Mouse (Mus musculus) olfactory bulb, adult 2 months (tissue): ENCODE measurements at regions not wholly inside any gene's neighbourhood (a gene's known extent, or its start where the extent isn't known, plus 50 kb on each side); places are given as distances from the start of the nearest gene placed in this dataset.

ENCODE experiments used
- H3K27ac ChIP-seq: fragments of 200-500 bp; 2 replicates; pipeline ENCODE4 v1.5.1; 2012; ENCODE audit warnings: low read depth, low read length; ENCODE audit not compliant: insufficient read depth
- H3K4me1 ChIP-seq: fragments of 200-500 bp; 2 replicates; pipeline ENCODE4 v1.6.1; 2012; ENCODE audit warnings: low read length; ENCODE audit not compliant: control insufficient read depth, insufficient read depth
- H3K4me3 ChIP-seq: fragments of 200-500 bp; 2 replicates; pipeline ENCODE4 v1.5.1; 2012; ENCODE audit warnings: mild to moderate bottlenecking, low read depth, low read length, moderate library complexity; ENCODE audit not compliant: insufficient read depth
- CTCF ChIP-seq: fragments of 200-500 bp; IDR thresholded peaks from 2 replicates; pipeline ENCODE4 v1.5.1; 2012; ENCODE audit warnings: low read depth, mild to moderate bottlenecking, low read length, moderate library complexity; ENCODE audit not compliant: insufficient read depth
- POLR2A ChIP-seq: fragments of 200-500 bp; IDR thresholded peaks from 2 replicates; pipeline ENCODE4 v1.6.1; 2012; ENCODE audit warnings: mild to moderate bottlenecking, low read depth, low read length, moderate library complexity; ENCODE audit not compliant: insufficient read depth
- WGBS: fragments of 180-500 bp; shearing (Covaris S2); methylation state at CpG from one replicate; pipeline ENCODE4 v1.1.7; 2018; 5-methylcytosine and 5-hydroxymethylcytosine counted together

DNA sequence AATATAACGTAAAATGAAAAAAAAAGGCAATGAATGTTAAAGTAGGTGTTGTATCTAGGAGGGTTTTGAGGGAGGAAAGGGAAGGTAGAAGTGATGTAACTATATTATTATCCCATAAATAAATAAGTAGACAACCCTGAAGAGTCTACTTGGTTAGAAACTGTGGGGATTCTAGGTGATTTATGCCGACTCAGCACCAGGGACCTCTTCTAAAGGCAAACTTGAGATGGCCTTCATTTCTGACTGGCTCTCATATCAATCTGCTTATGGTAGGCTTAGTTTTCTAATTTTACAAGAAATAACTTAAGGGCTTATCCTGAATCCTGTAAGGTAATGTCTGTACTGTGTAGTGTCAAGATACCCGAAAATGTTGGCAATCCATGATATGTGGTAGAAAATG, 263.0 kb upstream of the Ptbp2 start:
- no peak for TF ChIP-seq POLR2A
- no peak for TF ChIP-seq CTCF
- no peak overlapping the region for H3K27ac ChIP-seq
- H3K4me3 ChIP-seq: no peak overlapping the region
- H3K4me1 ChIP-seq: no peaks in the 10 kb centered on the region
- WGBS: 98% methylated on average over 3 of the region's 3 CpGs

DNA sequence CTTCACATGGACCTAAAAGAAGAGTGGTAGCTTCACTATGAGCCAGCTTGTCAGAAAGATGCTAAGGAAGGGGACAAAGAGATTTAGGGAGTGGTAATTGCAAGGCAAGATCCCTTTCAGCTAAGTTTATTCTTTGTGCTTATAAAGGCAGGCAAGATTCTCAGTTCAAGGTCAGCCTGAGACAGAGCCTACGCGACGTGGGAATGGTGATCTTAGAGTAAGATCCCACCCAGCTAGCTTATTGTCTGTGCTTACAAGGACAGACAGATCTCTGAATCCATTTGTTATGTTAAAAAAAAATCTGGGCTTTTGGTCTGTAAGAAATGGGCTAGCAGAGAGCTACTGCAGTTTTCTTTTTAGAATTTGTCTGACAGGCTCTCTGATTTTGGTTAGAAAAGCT, 253.3 kb upstream of the Ptbp2 start:
- no peak overlapping the region for H3K4me3 ChIP-seq
- WGBS: 97% methylated on average over 3 of the region's 3 CpGs
- TF ChIP-seq CTCF (no peak), POLR2A (no peak)
- H3K27ac ChIP-seq: no peak overlapping the region
- H3K4me1 ChIP-seq: no peaks in the 10 kb centered on the region

DNA sequence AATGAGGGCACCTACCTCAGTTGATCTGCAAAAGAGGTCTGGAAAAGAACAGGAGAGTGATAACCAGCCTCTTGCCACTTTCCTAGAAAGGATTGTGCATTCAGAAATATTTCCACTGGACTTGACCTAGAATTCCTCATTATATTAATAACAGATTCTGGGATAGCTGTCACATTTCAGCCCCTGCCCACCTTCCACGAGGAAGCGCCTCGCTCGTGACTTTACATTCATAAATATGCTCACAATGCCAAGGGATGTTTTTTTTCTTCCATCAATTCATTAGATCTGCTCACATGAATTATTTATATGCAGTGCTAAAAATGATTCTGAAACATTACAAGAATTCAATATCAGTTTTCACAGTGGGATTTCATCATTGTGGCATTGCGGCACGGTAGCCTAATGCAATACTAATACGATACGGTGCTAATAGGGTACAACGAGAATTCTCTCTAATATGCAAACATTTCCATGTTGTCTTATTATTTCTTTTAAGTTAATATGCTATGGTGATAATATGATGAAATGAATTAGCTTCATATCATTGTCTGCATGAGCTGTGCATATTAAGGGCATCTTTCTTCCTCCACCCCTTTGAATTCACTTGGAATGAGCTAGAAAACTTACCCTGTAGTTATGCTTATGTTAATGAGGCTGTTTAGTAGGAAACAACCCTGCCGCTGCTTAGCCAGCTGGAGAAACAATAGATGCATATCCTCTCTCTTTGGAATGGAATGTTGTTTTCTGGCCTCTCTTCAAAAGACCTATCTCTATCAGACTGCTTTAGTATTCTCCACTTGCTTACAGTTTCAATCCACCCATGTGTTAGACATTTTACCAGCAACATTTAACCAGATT, 235.8 kb upstream of the Ptbp2 start:
- WGBS: 50% methylated on average over 10 of the region's 10 CpGs
- TF ChIP-seq POLR2A (no peak), CTCF (no peak)
- Histone ChIP-seq H3K27ac (no peak overlapping the region), H3K4me3 (no peak overlapping the region), H3K4me1 (no peaks in the 10 kb centered on the region)

DNA sequence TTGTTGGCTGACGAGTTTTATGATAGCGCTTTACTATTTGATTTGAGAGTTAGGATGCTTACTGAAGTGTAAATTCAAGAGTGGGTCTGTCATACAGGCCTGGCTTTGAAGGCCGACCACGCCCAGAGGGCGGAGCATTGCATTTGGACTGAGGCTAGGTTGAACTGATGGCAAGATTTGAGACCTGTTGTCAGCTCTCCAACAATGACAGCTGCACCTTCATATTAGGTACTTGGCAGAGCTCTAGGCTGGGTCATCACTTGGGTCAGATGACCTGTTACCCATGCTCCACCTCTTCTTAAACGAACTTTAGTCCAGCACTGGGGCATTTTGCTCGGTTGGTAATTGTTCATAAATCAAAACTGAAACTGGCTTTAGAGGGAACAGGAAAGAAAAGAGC, 231.1 kb upstream of the Ptbp2 start:
- Histone ChIP-seq H3K27ac (no peak overlapping the region), H3K4me3 (no peak overlapping the region), H3K4me1 (no peaks in the 10 kb centered on the region)
- TF ChIP-seq CTCF (no peak), POLR2A (no peak)
- WGBS: 90% methylated on average over 7 of the region's 7 CpGs

DNA sequence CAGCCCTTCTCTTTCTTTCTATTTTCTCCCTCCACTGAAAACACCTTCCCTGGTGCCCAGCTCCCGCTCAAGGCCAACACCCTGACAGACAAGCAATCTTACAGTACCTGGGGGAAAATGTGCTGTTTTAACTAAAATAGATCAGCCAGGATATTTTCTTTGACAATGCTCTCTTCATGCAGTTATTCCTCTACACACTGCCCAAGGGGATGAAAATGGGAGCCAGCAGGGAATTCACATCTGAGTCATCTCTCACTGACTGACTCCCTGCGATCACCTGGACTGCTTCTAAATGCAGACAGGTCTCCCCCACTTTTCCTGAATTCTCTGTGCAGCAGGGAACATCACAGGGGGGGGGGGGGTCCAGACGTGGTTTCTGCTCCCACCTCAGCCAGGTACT, 227.6 kb upstream of the Ptbp2 start:
- Histone ChIP-seq H3K4me1 (no peaks in the 10 kb centered on the region), H3K4me3 (no peak overlapping the region), H3K27ac (no peak overlapping the region)
- no peak for TF ChIP-seq CTCF
- 35% methylated on average over 3 of the region's 3 CpGs for WGBS

DNA sequence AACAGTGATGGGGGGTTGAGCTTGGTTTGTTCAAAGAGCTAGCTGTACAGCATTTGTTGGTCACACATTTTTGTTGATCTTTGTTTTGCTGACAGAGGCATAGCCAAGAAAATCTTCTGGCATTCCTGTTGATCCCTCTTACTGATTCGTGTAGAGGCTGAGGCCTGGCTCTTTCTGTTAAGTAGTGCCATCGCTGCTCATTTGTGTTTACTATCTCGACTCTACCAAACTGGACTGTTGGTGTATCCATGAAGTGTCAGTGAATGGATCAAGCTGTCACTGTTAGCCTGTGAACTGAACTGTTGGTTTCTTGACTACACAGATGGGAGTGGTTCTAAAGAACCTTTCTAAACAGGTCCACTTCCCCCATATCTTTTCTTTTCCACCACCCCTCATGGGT, 223.8 kb upstream of the Ptbp2 start:
- TF ChIP-seq POLR2A: no peak
- no peak for TF ChIP-seq CTCF
- Histone ChIP-seq H3K4me1 (no peaks in the 10 kb centered on the region), H3K4me3 (no peak overlapping the region), H3K27ac (no peak overlapping the region)
- 91% methylated on average over 3 of the region's 3 CpGs for WGBS

DNA sequence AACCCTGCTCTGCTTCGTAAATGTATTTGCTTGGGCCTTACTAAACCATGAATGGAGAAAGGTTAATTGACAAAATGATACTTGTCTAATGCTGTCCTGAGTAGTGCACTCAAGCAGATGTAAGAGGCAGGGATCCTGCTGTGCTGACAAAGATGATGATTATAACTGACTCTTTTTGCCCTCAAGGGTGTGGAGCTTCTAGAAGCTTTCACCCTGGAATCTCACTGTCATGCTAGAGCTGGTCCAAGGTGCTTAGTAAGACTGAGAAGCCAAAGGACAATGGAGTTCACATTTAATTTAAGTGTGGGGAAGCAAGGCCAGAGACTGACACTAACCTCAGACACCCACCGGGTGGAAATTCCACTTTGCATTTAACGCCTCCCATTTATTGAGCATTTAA, 220.3 kb upstream of the Ptbp2 start:
- 89% methylated on average over 3 of the region's 3 CpGs for WGBS
- Histone ChIP-seq H3K4me1 (no peaks in the 10 kb centered on the region), H3K27ac (no peak overlapping the region), H3K4me3 (no peak overlapping the region)
- TF ChIP-seq CTCF: no peak

DNA sequence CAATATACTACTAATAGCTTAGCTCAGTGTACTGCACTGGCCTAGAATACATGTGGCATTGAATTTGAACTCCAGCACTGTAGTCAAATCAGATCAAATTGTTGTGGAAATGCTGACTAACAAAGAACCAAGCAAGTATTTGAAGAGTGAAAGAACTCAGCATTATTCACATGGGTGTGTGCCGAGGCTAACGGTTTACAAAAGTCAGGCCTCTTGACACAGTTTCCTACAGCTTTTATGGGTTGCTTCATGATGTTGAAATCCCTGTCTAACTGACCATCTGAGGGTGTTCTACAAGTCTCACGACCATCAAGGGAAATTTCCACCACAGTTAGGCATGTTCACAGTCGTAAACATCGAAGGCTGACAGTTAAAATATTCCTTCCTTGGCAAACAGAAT, 216.0 kb upstream of the Ptbp2 start:
- WGBS: 93% methylated on average over 5 of the region's 5 CpGs
- TF ChIP-seq CTCF (no peak), POLR2A (no peak)

DNA sequence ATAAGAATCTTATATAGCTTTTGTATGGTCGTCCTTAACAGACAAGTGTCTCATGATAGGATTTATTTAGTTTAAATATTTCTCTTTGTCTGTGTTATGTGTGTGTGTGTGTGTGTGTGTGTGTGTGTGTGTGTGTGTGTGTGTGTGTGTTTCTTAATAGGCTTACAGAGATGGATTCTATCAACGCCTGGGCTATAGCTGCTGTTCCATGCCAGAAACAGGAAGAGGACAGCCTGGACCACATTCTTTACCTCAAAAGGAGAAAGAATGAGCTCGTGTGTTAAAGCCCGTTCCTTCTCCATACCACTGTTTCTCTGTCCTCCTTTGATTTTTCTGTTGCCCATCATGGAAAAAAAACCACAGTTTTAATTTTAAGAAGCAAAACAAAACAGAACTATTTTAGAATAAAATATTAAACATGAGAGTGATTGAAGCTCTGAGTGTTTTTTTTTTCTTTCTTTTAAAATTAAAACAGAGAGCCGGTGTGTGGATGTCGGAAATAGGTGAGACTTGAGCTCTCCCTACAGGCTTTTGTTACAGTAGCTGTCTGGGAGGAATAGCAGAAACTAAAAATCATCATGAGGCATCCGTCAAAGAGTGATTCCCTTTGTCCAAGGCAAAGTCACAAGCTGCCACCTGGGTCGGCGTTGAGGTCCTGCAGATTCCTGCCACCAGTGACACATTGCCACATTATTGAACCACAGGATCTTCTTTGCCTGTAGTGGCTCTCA, 212.2 kb upstream of the Ptbp2 start:
- Histone ChIP-seq H3K27ac (no peak overlapping the region), H3K4me3 (no peak overlapping the region), H3K4me1 (no peaks in the 10 kb centered on the region)
- 68% methylated on average over 9 of the region's 9 CpGs for WGBS
- no peak for TF ChIP-seq CTCF
- TF ChIP-seq POLR2A: no peak

More for the DNA sequence above, 216.0 kb upstream of the Ptbp2 start:
- H3K27ac ChIP-seq: no peak overlapping the region
- no peaks in the 10 kb centered on the region for H3K4me1 ChIP-seq
- H3K4me3 ChIP-seq: no peak overlapping the region

DNA sequence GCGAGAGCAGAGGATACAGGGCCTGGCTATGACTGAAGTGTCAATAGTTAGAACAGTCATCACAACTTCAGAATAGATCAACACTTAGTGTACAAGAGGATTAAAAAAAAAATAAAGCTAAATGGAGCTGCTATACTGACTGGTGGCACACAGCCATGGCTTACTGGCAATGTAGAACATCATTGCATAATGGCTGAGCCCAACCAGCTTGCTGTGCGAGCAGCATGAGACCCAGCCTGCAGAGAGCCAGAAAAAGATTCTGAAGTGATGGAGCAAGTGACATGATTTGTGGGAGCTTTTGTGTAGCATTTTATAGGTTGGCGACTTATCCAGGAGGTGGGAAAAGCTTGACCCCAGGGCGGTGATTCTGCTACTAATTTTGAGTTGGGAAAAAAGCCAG, 211.5 kb upstream of the Ptbp2 start:
- WGBS: 50% methylated on average over 4 of the region's 4 CpGs
- no peaks in the 10 kb centered on the region for H3K4me1 ChIP-seq
- no peak overlapping the region for H3K4me3 ChIP-seq
- no peak overlapping the region for H3K27ac ChIP-seq
- TF ChIP-seq CTCF: no peak
- TF ChIP-seq POLR2A: no peak
